Mouse (Mus musculus): ENCODE results near the gene Iqca. TPM values are rescaled to one million over a fixed set of nuclear protein-coding genes. Genes with fewer than 3 reads are reported as not detected.

The Iqca gene
- polyA plus RNA-seq, 1 experiment = not detected

GRCm38 (mm10) chr1:90164319-90164718 is 11.1 kb upstream of the Iqca start:
- Histone ChIP-seq H3K4me3 (ENCODE audit: insufficient read depth, low read depth, low read length) (no peak overlapping the region), H3K27ac (replicated peaks; ENCODE audit: low read depth, low read length) (no peak overlapping the region), H3K4me1 (ENCODE audit: control insufficient read depth, insufficient read depth, insufficient read length, low read length) (no peaks in the 10 kb centered on the region)

- no peaks in the 10 kb centered on the region for H3K4me1 ChIP-seq (ENCODE audit: control insufficient read depth, insufficient read depth, insufficient read length, low read length)
- H3K4me3 ChIP-seq (ENCODE audit: insufficient read depth, low read depth, low read length) = no peak overlapping the region
- H3K27ac ChIP-seq (replicated peaks; ENCODE audit: low read depth, low read length) = peak overlapping the region; percentile 66; the same call in 1 of the 2 replicates
These were observed 10.0 kb upstream of the Iqca start for GRCm38 (mm10) chr1:90163161-90163560.

DNA sequence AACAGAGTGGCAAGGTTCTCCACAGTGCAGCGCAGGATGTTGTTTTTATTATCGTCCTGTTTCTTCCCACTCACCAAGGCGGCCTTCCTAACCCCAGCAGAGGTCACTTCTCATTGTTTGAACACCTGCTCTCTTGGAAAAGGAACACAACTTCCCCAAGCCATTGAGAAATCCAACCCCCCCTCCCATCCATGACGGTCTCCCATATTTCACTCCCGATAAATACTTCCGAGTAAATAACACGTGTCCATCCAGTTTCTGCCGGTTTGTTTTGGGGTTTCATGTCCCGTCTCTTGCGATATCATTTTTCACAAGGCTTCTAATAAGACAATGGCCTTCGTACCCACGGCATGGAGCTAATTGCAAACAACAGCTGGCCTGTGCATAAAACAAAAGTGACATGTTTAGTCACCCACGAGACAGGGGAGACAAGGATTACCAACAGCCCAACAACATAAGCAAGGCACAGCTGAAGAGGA is 9.2 kb upstream of the Iqca start:
- no peaks in the 10 kb centered on the region for H3K4me1 ChIP-seq (ENCODE audit: control insufficient read depth, insufficient read depth, insufficient read length, low read length)
- no peak overlapping the region for H3K4me3 ChIP-seq (ENCODE audit: insufficient read depth, low read depth, low read length)
- peak overlapping the region; percentile 84 for H3K27ac ChIP-seq (replicated peaks; ENCODE audit: low read depth, low read length)

DNA sequence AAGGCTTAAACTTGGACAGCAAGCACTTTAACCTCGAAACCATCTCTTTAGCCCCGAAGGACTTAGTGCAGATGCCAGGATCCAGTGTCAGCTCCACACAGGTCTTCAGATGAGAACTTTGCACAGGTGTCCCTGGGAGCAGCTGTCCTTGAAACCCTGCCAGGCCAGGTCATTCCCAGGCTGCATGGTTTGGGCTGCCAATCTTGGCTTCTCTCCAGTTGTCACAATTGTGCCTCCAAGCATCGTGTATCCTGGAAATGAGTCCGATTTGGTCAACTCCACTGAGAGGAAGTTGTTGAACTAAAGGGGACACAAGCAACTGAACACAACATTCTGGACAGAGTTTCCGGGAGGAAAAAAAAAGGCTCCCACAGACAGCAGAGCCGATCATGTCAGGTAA is 8.4 kb upstream of the Iqca start:
- H3K4me1 ChIP-seq (ENCODE audit: control insufficient read depth, insufficient read depth, insufficient read length, low read length) = no peaks in the 10 kb centered on the region
- no peak overlapping the region for H3K4me3 ChIP-seq (ENCODE audit: insufficient read depth, low read depth, low read length)
- H3K27ac ChIP-seq (replicated peaks; ENCODE audit: low read depth, low read length) = peak overlapping the region; percentile 84

DNA sequence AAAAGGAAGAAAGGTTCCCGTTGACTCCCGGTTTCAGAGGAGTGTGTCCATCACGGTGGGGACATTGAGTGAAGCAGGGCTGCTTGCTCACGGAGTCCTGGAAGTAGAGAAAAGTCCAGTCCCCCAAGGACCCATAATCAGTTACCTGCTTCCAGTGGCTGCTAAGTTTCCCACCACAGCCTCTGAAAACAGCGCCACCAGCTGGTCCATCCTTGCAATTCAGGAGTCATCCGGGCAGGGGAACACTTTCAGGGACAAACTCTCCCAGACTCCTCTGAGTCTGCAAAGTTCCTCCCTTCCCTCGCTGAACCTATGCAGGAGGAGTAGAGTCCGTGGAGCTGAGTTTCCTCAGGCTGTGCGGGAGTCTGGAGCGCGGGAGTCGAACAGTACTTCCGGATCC is 6.7 kb upstream of the Iqca start:
- Histone ChIP-seq H3K4me3 (ENCODE audit: insufficient read depth, low read depth, low read length) (no peak overlapping the region), H3K27ac (replicated peaks; ENCODE audit: low read depth, low read length) (no peak overlapping the region), H3K4me1 (ENCODE audit: control insufficient read depth, insufficient read depth, insufficient read length, low read length) (no peaks in the 10 kb centered on the region)

- H3K27ac ChIP-seq (replicated peaks; ENCODE audit: low read depth, low read length) = no peak overlapping the region
- no peaks in the 10 kb centered on the region for H3K4me1 ChIP-seq (ENCODE audit: control insufficient read depth, insufficient read depth, insufficient read length, low read length)
- H3K4me3 ChIP-seq (ENCODE audit: insufficient read depth, low read depth, low read length) = no peak overlapping the region
These were observed 3.4 kb upstream of the Iqca start for GRCm38 (mm10) chr1:90156589-90156988.

DNA sequence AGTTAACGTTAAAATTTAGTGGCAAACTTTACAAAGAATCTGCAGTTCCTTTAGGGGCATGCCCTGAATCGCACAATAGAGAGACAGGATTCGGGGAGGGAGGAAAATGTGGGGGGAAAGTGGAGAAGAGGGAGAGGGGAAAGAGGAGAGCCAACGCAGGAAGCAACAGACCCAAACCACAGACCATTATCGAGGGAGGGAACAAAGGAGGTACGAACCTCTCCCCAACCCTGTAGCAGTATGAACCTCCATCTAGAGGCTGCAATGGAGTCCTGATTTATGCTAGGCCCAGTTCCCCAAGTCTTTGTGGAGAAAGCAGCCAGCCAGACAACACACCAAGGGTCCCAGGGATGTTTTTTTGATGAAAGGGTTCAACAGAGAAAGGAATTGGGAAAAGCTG is 586 bp upstream of the Iqca start:
- H3K27ac ChIP-seq (replicated peaks; ENCODE audit: low read depth, low read length) = no peak overlapping the region
- H3K4me3 ChIP-seq (ENCODE audit: insufficient read depth, low read depth, low read length) = no peak overlapping the region
- no peaks in the 10 kb centered on the region for H3K4me1 ChIP-seq (ENCODE audit: control insufficient read depth, insufficient read depth, insufficient read length, low read length)

GRCm38 (mm10) chr1:90139729-90140128 is 13.5 kb downstream of the Iqca start:
- no peak overlapping the region for H3K4me3 ChIP-seq (ENCODE audit: insufficient read depth, low read depth, low read length)
- no peak overlapping the region for H3K27ac ChIP-seq (replicated peaks; ENCODE audit: low read depth, low read length)
- H3K4me1 ChIP-seq (ENCODE audit: control insufficient read depth, insufficient read depth, insufficient read length, low read length) = no peaks in the 10 kb centered on the region

GRCm38 (mm10) chr1:90132402-90132801 is 20.8 kb downstream of the Iqca start:
- Histone ChIP-seq H3K27ac (replicated peaks; ENCODE audit: low read depth, low read length) (no peak overlapping the region), H3K4me1 (ENCODE audit: control insufficient read depth, insufficient read depth, insufficient read length, low read length) (no peaks in the 10 kb centered on the region), H3K4me3 (ENCODE audit: insufficient read depth, low read depth, low read length) (no peak overlapping the region)

DNA sequence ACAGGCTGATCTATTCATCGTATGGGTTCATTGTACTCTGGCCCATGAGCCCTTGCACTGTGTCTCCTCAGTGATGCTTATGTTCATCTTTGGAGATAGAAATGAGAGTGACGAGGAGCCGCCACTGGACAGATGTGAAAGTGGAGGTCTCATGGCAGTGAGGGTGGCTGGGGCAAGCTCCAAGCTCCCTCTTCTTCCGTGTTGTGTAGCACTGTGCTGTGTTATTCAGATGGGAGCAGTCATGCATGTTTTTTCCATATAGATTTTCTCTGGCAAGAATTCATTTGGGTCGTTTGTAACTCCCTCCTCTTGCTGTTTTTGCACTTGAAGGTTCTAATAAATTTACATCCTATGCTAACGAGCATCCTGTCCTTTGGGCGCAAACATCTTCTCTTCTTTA is 21.2 kb downstream of the Iqca start:
- no peak overlapping the region for H3K27ac ChIP-seq (replicated peaks; ENCODE audit: low read depth, low read length)
- H3K4me3 ChIP-seq (ENCODE audit: insufficient read depth, low read depth, low read length) = no peak overlapping the region
- H3K4me1 ChIP-seq (ENCODE audit: control insufficient read depth, insufficient read depth, insufficient read length, low read length) = no peaks in the 10 kb centered on the region

DNA sequence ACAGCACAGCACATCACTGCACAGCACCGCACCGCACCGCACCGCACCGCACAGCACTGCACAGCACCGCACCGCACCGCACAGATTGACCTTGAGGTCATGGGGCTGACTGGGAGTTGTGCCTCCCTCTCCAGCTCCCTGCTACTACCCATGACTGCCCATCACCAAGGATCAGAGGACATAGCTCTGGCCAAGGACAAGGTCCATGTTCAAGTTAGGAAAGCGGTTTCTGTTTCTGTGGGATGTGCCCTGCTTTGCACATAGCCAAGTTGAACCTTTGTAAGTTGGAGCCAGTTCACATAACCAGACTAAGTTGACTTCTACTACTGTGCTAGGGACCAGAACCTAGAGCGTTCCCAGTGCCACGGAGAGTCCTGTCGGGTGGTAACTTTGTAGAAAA is 28.6 kb downstream of the Iqca start:
- Histone ChIP-seq H3K4me1 (ENCODE audit: control insufficient read depth, insufficient read depth, insufficient read length, low read length) (no peaks in the 10 kb centered on the region), H3K4me3 (ENCODE audit: insufficient read depth, low read depth, low read length) (no peak overlapping the region), H3K27ac (replicated peaks; ENCODE audit: low read depth, low read length) (no peak overlapping the region)

GRCm38 (mm10) chr1:90120706-90121105 is 32.5 kb downstream of the Iqca start:
- no peak overlapping the region for H3K4me3 ChIP-seq (ENCODE audit: insufficient read depth, low read depth, low read length)
- H3K4me1 ChIP-seq (ENCODE audit: control insufficient read depth, insufficient read depth, insufficient read length, low read length) = no peaks in the 10 kb centered on the region
- H3K27ac ChIP-seq (replicated peaks; ENCODE audit: low read depth, low read length) = no peak overlapping the region

GRCm38 (mm10) chr1:90119214-90119613 is 34.0 kb downstream of the Iqca start:
- Histone ChIP-seq H3K4me1 (ENCODE audit: control insufficient read depth, insufficient read depth, insufficient read length, low read length) (no peaks in the 10 kb centered on the region), H3K4me3 (ENCODE audit: insufficient read depth, low read depth, low read length) (no peak overlapping the region), H3K27ac (replicated peaks; ENCODE audit: low read depth, low read length) (no peak overlapping the region)

DNA sequence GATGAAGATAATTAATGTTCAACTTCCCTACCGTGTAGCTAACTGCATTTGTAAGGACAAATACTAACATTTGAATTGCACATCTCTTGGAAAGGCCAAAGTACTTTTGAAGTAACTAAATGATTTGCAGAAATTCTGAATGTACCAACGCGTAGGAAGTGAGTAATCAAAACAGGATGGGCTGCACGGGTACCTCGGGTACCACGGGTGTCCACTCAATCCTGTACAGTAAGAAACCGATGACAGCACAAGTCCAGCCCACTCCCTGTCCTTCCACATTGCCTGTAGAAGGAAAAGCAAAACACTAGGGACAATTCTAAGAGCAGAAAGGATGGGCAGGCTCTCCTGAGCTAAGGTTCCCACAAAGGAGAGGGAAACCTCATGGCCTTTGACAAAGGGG is 36.0 kb downstream of the Iqca start:
- H3K4me1 ChIP-seq (ENCODE audit: control insufficient read depth, insufficient read depth, insufficient read length, low read length) = no peaks in the 10 kb centered on the region
- no peak overlapping the region for H3K27ac ChIP-seq (replicated peaks; ENCODE audit: low read depth, low read length)
- no peak overlapping the region for H3K4me3 ChIP-seq (ENCODE audit: insufficient read depth, low read depth, low read length)

- no peaks in the 10 kb centered on the region for H3K4me1 ChIP-seq (ENCODE audit: control insufficient read depth, insufficient read depth, insufficient read length, low read length)
- no peak overlapping the region for H3K27ac ChIP-seq (replicated peaks; ENCODE audit: low read depth, low read length)
- H3K4me3 ChIP-seq (ENCODE audit: insufficient read depth, low read depth, low read length) = no peak overlapping the region
These were observed 38.6 kb downstream of the Iqca start for GRCm38 (mm10) chr1:90114586-90114985.

GRCm38 (mm10) chr1:90113655-90114244 is 39.5 kb downstream of the Iqca start:
- no peaks in the 10 kb centered on the region for H3K4me1 ChIP-seq (ENCODE audit: control insufficient read depth, insufficient read depth, insufficient read length, low read length)
- no peak overlapping the region for H3K27ac ChIP-seq (replicated peaks; ENCODE audit: low read depth, low read length)
- H3K4me3 ChIP-seq (ENCODE audit: insufficient read depth, low read depth, low read length) = no peak overlapping the region
